Mouse (Mus musculus): ENCODE measurements around the gene Mettl25.

Mettl25 gene

GRCm38 (mm10) chr10:105753831-105754605, 87.2 kb downstream of the Mettl25 start:
- no peak for DNase-seq (ENCODE audit: low spot score in 2 of 2)

DNA sequence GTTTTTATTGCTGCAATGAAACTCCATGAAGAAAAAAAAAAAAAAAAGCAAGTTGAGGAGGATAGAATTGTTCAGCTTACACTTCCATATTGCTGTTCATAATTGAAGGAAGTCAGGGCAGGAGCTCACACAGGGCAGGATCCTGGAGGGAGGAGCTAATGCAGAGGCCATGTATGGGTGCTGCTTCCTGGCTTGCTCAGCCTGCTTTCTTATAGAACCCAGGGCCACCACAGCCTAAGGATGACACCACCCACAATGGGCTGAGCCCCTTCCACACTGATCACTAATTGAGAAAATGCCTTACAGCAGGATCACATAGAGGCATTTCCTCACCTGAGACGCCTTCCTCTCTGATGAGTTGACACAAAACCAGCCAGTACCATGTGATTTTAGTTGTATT, 95.2 kb downstream of the Mettl25 start:
- no peak for DNase-seq (ENCODE audit: low spot score in 2 of 2)

GRCm38 (mm10) chr10:105741736-105742135, 99.4 kb downstream of the Mettl25 start:
- no peak for DNase-seq (ENCODE audit: low spot score in 2 of 2)

DNA sequence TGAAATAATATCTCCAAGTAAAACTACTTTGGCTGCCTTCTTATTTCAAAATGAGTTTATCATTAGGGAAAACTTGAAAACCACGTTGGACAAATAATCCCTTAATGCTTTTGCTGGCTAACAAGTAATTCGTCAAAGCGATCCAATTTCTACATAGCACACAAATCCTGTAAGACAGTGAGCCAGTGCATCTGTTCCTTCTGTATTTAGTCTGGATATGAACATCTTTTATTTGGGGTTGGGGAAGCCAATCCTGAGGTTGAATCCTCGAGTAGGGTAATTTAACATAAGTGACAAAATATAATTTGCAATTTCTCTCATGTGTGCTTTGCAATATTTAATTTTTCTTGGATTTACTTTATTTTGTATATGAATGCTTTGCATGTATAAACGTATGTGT, 102.2 kb downstream of the Mettl25 start:
- DNase-seq (ENCODE audit: low spot score in 2 of 2), result no peak

- DNase-seq (ENCODE audit: low spot score in 2 of 2), result no peak
Measured at GRCm38 (mm10) chr10:105727798-105728197, 113.4 kb downstream of the Mettl25 start.

DNA sequence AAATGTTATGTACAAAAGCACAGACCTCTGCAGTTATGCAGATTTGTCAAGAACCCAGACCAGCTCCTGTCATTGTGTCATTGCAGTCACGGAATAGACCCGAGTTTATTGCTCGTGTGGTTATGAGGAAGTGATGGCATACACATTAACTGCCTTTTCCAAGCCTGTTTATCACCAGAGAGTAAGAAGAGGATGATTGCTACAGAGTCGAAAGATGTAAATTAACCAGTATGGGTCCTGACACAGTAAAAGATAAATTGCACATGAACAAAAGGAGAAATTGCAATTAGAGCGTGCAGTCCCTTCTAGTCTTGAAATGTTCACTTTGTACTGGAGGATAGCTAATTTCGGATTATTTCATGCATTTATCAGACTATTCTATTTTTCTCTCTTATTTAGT, 113.8 kb downstream of the Mettl25 start:
- DNase-seq (ENCODE audit: low spot score in 2 of 2), result no peak

GRCm38 (mm10) chr10:105714844-105715243, 126.3 kb downstream of the Mettl25 start:
- peak in 1 of 2 experiments; percentile 47 for DNase-seq (ENCODE audit: low spot score in 2 of 2)

GRCm38 (mm10) chr10:105714366-105714765, 126.8 kb downstream of the Mettl25 start:
- no peak for DNase-seq (ENCODE audit: low spot score in 2 of 2)

GRCm38 (mm10) chr10:105713222-105713621, 128.0 kb downstream of the Mettl25 start:
- DNase-seq (ENCODE audit: low spot score in 2 of 2), result no peak
